Mouse (Mus musculus) cerebellum, adult 2 months (tissue): ENCODE measurements at regions not wholly inside any gene's neighbourhood (a gene's known extent, or its start where the extent isn't known, plus 50 kb on each side); places are given as distances from the start of the nearest gene placed in this dataset.

ENCODE experiments used
- DNase-seq, 2 experiments: peaks; one replicate each; pipeline ENCODE4 v3.0.0; 2021
- H3K27ac ChIP-seq: fragments of 200-500 bp; 2 replicates; pipeline ENCODE4 v1.5.1; 2012; ENCODE audit warnings: low read length, control low read depth, inconsistent platforms; ENCODE audit not compliant: insufficient read depth
- H3K27me3 ChIP-seq: fragments of 200-500 bp; 2 replicates; pipeline ENCODE4 v1.6.1; 2012; ENCODE audit warnings: inconsistent platforms, mild to moderate bottlenecking, low read length, moderate library complexity; ENCODE audit not compliant: control insufficient read depth, insufficient read depth
- H3K4me1 ChIP-seq: fragments of 200-500 bp; 2 replicates; pipeline ENCODE4 v1.6.1; 2011; ENCODE audit warnings: low read length; ENCODE audit not compliant: control insufficient read depth, insufficient read depth
- H3K4me3 ChIP-seq: fragments of 200-500 bp; replicated peaks from 2 replicates; pipeline ENCODE3; 2011; ENCODE audit warnings: mild to moderate bottlenecking, low read depth, low read length, control low read depth; ENCODE audit not compliant: insufficient read depth
- CTCF ChIP-seq: fragments of 200-500 bp; IDR thresholded peaks from 2 replicates; pipeline ENCODE4 v1.5.1; 2011; ENCODE audit warnings: low read depth, mild to moderate bottlenecking, control low read depth, low read length, moderate library complexity, borderline replicate concordance; ENCODE audit not compliant: insufficient read depth
- POLR2A ChIP-seq: fragments of 200-500 bp; IDR thresholded peaks from 2 replicates; pipeline ENCODE4 v1.6.1; 2011; ENCODE audit warnings: low read length, control low read depth, borderline replicate concordance; ENCODE audit not compliant: insufficient read depth
- WGBS: fragments of 180-500 bp; shearing (Covaris S2); methylation state at CpG from one replicate; pipeline ENCODE4 v1.1.7; 2018; 5-methylcytosine and 5-hydroxymethylcytosine counted together

GRCm38 (mm10) chr10:111608385-111609093 is 102.5 kb downstream of the Phlda1 start:
- H3K4me3 ChIP-seq: no peak overlapping the region
- TF ChIP-seq CTCF: no peak
- no peak for TF ChIP-seq POLR2A
- no peak for DNase-seq
- no peaks in the 10 kb centered on the region for H3K4me1 ChIP-seq
- 87% methylated on average over 9 of the region's 9 CpGs for WGBS
- H3K27ac ChIP-seq: no peak overlapping the region
- H3K27me3 ChIP-seq: no peaks in the 10 kb centered on the region

GRCm38 (mm10) chr10:111609889-111610288 is 103.8 kb downstream of the Phlda1 start:
- Histone ChIP-seq H3K27ac (no peak overlapping the region), H3K4me1 (no peaks in the 10 kb centered on the region), H3K4me3 (no peak overlapping the region), H3K27me3 (no peaks in the 10 kb centered on the region)
- TF ChIP-seq POLR2A: no peak
- no peak for TF ChIP-seq CTCF
- DNase-seq: no peak
- 89% methylated on average over 2 of the region's 2 CpGs for WGBS

DNA sequence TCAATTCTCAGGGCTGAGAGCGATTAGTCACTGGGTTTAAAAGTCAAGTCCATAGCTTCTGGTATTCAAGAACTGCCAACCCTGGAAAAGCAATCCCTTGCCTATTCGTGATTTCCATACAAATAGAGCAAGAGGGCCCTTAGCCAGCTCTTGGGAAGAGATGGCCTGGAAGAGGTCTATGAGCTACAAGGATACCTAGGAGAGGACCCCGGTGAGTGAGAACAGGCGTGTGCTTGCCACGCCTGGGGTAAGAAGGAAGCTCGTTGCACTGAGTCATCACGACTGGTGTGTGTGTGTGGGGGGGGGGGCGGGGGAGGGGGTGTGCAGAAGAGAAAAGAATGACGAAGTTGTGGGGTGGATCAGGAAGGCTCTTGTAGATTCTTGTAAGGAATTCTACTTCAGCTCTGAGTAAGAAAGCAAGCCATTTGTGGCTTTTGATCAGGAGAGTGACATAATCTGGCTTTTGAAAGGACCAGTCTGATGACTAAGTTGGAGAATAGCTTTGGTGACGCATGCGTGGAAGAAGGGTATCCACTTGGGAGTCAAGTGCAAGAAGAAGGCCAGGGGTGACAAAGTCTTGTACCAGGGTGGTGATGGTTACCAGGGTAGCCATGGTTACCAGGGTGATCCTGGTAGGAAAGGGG is 113.7 kb downstream of the Phlda1 start:
- WGBS: 75% methylated on average over 11 of the region's 11 CpGs
- Histone ChIP-seq H3K27me3 (no peaks in the 10 kb centered on the region), H3K27ac (no peak overlapping the region), H3K4me3 (no peak overlapping the region), H3K4me1 (no peaks in the 10 kb centered on the region)
- TF ChIP-seq CTCF (no peak), POLR2A (no peak)
- no peak for DNase-seq

DNA sequence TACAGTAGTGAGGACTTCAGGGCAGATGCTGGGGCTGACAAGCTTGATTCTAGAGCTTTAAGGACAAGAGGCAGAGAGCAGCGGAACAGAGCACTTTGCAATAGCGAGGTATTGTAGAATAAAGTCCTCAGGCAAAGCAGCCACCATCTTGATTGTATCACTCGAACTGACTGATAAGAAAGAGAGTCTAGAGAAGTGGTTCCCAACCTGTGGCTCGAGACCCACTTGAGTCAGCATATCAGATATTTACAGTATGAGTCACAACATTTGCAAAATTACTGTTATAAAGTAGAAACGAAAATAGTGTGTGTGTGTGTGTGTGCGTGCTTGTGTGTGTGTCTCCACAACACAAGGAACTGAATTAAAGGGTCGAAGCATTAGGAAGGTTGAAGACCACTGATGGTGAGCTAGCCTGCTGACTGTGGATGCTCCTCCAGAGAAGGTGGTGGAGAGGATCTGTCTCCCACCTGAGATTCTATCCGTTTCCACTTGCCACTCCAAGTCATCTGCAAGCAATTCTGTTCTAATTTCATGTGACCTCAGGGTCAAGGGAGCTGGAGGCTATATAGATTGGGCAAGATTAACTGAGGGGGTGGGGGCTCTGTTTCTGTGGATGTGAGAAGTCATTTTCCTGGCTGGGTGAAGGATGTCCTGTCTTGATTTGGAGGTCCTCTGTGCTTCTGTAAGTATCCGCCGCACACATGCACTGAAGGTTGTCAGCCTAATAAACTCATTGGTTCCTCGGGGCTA is 115.0 kb downstream of the Phlda1 start:
- no peak for DNase-seq
- Histone ChIP-seq H3K4me1 (no peaks in the 10 kb centered on the region), H3K27ac (no peak overlapping the region), H3K27me3 (no peaks in the 10 kb centered on the region), H3K4me3 (no peak overlapping the region)
- 93% methylated on average over 11 of the region's 11 CpGs for WGBS
- TF ChIP-seq POLR2A (no peak), CTCF (no peak)

- H3K27ac ChIP-seq: no peak overlapping the region
- no peak for DNase-seq
- H3K4me3 ChIP-seq: no peak overlapping the region
- no peak for TF ChIP-seq CTCF
- TF ChIP-seq POLR2A: no peak
- no peaks in the 10 kb centered on the region for H3K4me1 ChIP-seq
- no peaks in the 10 kb centered on the region for H3K27me3 ChIP-seq
- 64% methylated on average over 4 of the region's 4 CpGs for WGBS
Observed at GRCm38 (mm10) chr10:111622789-111623188, 116.7 kb downstream of the Phlda1 start.

- H3K4me3 ChIP-seq: no peak overlapping the region
- H3K27ac ChIP-seq: no peak overlapping the region
- no peaks in the 10 kb centered on the region for H3K4me1 ChIP-seq
- WGBS: 17% methylated on average over 2 of the region's 2 CpGs
- H3K27me3 ChIP-seq: no peaks in the 10 kb centered on the region
- TF ChIP-seq POLR2A (no peak), CTCF (no peak)
- no peak for DNase-seq
Observed at GRCm38 (mm10) chr10:111624021-111624420, 117.9 kb downstream of the Phlda1 start.

- no peak overlapping the region for H3K4me3 ChIP-seq
- H3K4me1 ChIP-seq: no peaks in the 10 kb centered on the region
- H3K27me3 ChIP-seq: no peaks in the 10 kb centered on the region
- H3K27ac ChIP-seq: no peak overlapping the region
- WGBS: 75% methylated on average over 7 of the region's 7 CpGs
- DNase-seq: no peak
- no peak for TF ChIP-seq CTCF
Observed at GRCm38 (mm10) chr10:111624624-111625023, 118.5 kb downstream of the Phlda1 start.
